Mouse (Mus musculus): ENCODE data around the gene Slc35d2. TPM values are rescaled to one million over a fixed set of nuclear protein-coding genes. Genes with fewer than 3 reads are reported as not detected.
A peak's percentile ranks its signal among the peaks of the same experiment; 100 is the strongest.
"Not testable (repeated sequence)": the region's sequence is repeated elsewhere in the genome, so short reads cannot be mapped to it uniquely, and the experiment has no call there.

The Slc35d2 gene
- polyA plus RNA-seq, 1 experiment: 0.97 TPM

GRCm38 (mm10) chr13:64077591-64077990 lies 51.6 kb downstream of the Slc35d2 start:
- DNase-seq: no peak
- Histone ChIP-seq H3K4me3 (replicated peaks; ENCODE audit: insufficient read depth, low read depth, low read length) (no peak overlapping the region), H3K27ac (ENCODE audit: insufficient read depth, low read length) (no peak overlapping the region), H3K4me1 (ENCODE audit: control insufficient read depth, insufficient read depth, low read length) (no peaks in the 10 kb centered on the region), H3K27me3 (ENCODE audit: control insufficient read depth, insufficient read depth, low read length) (no peaks in the 10 kb centered on the region)
- TF ChIP-seq POLR2A (IDR thresholded peaks at IDR 0.05; ENCODE audit: borderline replicate concordance, insufficient read depth, low read length): no peak
- TF ChIP-seq CTCF (IDR thresholded peaks at IDR 0.05; ENCODE audit: borderline replicate concordance, insufficient read depth, low read depth, low read length): no peak
- WGBS: 76% methylated on average over 5 of the region's 5 CpGs

- no peak for TF ChIP-seq POLR2A (IDR thresholded peaks at IDR 0.05; ENCODE audit: borderline replicate concordance, insufficient read depth, low read length)
- no peak for TF ChIP-seq CTCF (IDR thresholded peaks at IDR 0.05; ENCODE audit: borderline replicate concordance, insufficient read depth, low read depth, low read length)
- no peak overlapping the region for H3K4me3 ChIP-seq (replicated peaks; ENCODE audit: insufficient read depth, low read depth, low read length)
- no peaks in the 10 kb centered on the region for H3K4me1 ChIP-seq (ENCODE audit: control insufficient read depth, insufficient read depth, low read length)
- H3K27me3 ChIP-seq (ENCODE audit: control insufficient read depth, insufficient read depth, low read length): no peaks in the 10 kb centered on the region
- 83% methylated on average over 4 of the region's 4 CpGs for WGBS
- no peak for DNase-seq
- H3K27ac ChIP-seq (ENCODE audit: insufficient read depth, low read length): no peak overlapping the region
Measured at GRCm38 (mm10) chr13:64076074-64076473, 53.1 kb downstream of the Slc35d2 start.

DNA sequence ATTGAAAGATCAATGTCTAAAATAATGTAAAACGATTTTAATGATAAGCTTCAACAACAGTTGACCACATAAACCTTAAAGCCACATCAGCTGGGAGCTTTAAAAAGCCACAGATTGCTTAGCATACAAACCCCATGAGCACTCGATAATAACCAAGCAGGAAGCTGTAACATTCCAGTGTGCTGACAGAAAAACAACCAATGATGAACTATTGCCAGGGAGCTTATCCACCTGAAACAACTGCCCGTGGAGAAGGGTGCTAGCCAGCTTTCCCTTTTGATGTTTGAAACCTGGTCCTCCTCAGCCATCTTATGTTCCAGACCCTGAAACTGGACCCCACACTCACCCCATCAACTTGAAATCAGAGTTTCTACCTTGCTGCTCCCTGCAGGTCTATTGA lies 62.5 kb downstream of the Slc35d2 start:
- 75% methylated on average over 3 of the region's 3 CpGs for WGBS
- H3K27ac ChIP-seq (ENCODE audit: insufficient read depth, low read length): no peak overlapping the region
- DNase-seq: no peak
- H3K4me1 ChIP-seq (ENCODE audit: control insufficient read depth, insufficient read depth, low read length): no peaks in the 10 kb centered on the region
- no peak overlapping the region for H3K4me3 ChIP-seq (replicated peaks; ENCODE audit: insufficient read depth, low read depth, low read length)
- no peaks in the 10 kb centered on the region for H3K27me3 ChIP-seq (ENCODE audit: control insufficient read depth, insufficient read depth, low read length)
- TF ChIP-seq CTCF (IDR thresholded peaks at IDR 0.05; ENCODE audit: borderline replicate concordance, insufficient read depth, low read depth, low read length) (no peak), POLR2A (IDR thresholded peaks at IDR 0.05; ENCODE audit: borderline replicate concordance, insufficient read depth, low read length) (no peak)

- DNase-seq: peak in 1 of 2 experiments; percentile 4
- TF ChIP-seq POLR2A (IDR thresholded peaks at IDR 0.05; ENCODE audit: borderline replicate concordance, insufficient read depth, low read length) (no peak), CTCF (IDR thresholded peaks at IDR 0.05; ENCODE audit: borderline replicate concordance, insufficient read depth, low read depth, low read length) (no peak)
Measured at GRCm38 (mm10) chr13:64064276-64064675, 64.9 kb downstream of the Slc35d2 start.

DNA sequence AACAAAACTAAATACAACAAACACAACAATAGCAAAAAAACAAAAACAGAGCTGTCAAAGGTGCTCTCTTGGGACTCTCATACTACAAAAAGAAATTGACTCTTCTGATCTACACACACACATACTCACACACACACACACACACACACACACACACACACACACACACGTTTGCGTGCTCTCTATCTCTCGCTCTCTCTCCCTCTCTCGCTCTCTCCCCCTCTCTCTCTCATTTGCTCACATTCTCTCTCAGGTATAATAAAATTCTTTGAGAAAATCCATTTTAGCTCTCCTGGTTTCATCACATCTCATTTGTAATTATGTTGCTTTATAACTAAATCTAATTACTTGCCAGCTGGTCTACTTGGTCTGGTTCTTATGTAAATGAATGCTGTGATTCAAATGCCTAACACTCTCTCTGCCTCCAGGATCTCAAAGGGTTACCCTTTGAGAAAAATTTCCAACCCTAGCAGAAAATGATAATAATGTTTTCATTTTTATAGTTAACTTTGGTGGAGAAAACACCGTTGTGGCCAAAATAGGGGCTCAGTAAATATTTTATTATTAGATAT lies 68.1 kb downstream of the Slc35d2 start:
- 84% methylated on average over 5 of the region's 5 CpGs for WGBS
- DNase-seq: no peak
- TF ChIP-seq POLR2A (IDR thresholded peaks at IDR 0.05; ENCODE audit: borderline replicate concordance, insufficient read depth, low read length) (no peak), CTCF (IDR thresholded peaks at IDR 0.05; ENCODE audit: borderline replicate concordance, insufficient read depth, low read depth, low read length) (no peak)

More at GRCm38 (mm10) chr13:64064276-64064675, 64.9 kb downstream of the Slc35d2 start:
- H3K4me1 ChIP-seq (ENCODE audit: control insufficient read depth, insufficient read depth, low read length): no peaks in the 10 kb centered on the region
- no peaks in the 10 kb centered on the region for H3K27me3 ChIP-seq (ENCODE audit: control insufficient read depth, insufficient read depth, low read length)
- no peak overlapping the region for H3K4me3 ChIP-seq (replicated peaks; ENCODE audit: insufficient read depth, low read depth, low read length)
- H3K27ac ChIP-seq (ENCODE audit: insufficient read depth, low read length): no peak overlapping the region

GRCm38 (mm10) chr13:64053959-64054358 lies 75.2 kb downstream of the Slc35d2 start:
- no peak for TF ChIP-seq CTCF (IDR thresholded peaks at IDR 0.05; ENCODE audit: borderline replicate concordance, insufficient read depth, low read depth, low read length)
- no peak for TF ChIP-seq POLR2A (IDR thresholded peaks at IDR 0.05; ENCODE audit: borderline replicate concordance, insufficient read depth, low read length)
- no peak for DNase-seq
- Histone ChIP-seq H3K27me3 (ENCODE audit: control insufficient read depth, insufficient read depth, low read length) (no peaks in the 10 kb centered on the region), H3K27ac (ENCODE audit: insufficient read depth, low read length) (no peak overlapping the region), H3K4me1 (ENCODE audit: control insufficient read depth, insufficient read depth, low read length) (no peaks in the 10 kb centered on the region), H3K4me3 (replicated peaks; ENCODE audit: insufficient read depth, low read depth, low read length) (no peak overlapping the region)
- 64% methylated on average over 1 of the region's 1 CpGs for WGBS

More for the DNA sequence above, 68.1 kb downstream of the Slc35d2 start:
- H3K4me3 ChIP-seq (replicated peaks; ENCODE audit: insufficient read depth, low read depth, low read length): no peak overlapping the region
- no peaks in the 10 kb centered on the region for H3K27me3 ChIP-seq (ENCODE audit: control insufficient read depth, insufficient read depth, low read length)
- H3K4me1 ChIP-seq (ENCODE audit: control insufficient read depth, insufficient read depth, low read length): no peaks in the 10 kb centered on the region
- no peak overlapping the region for H3K27ac ChIP-seq (ENCODE audit: insufficient read depth, low read length)

DNA sequence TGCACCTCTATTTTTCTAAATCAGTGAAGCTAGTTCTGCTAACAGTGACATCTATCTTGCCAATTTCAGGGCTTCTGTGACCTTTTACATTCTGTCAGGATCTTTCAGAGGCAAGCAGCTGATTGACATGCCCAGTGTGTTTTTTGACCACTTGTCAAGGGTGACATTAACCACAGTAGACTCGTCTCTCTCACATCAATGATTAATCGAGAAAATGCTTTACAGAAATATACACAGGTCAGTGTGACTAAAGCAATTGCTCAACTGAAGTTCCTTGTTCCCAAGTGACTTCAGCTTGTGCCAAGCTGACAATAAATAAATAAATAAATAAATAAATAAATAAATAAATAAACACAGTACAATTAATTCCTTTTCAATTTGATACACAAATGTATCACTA lies 76.9 kb downstream of the Slc35d2 start:
- H3K27me3 ChIP-seq (ENCODE audit: control insufficient read depth, insufficient read depth, low read length); H3K4me3 ChIP-seq (replicated peaks; ENCODE audit: insufficient read depth, low read depth, low read length); DNase-seq; H3K4me1 ChIP-seq (ENCODE audit: control insufficient read depth, insufficient read depth, low read length); H3K27ac ChIP-seq (ENCODE audit: insufficient read depth, low read length): not testable (repeated sequence)
- 80% methylated on average over 2 of the region's 2 CpGs for WGBS

- TF ChIP-seq CTCF (IDR thresholded peaks at IDR 0.05; ENCODE audit: borderline replicate concordance, insufficient read depth, low read depth, low read length) (no peak), POLR2A (IDR thresholded peaks at IDR 0.05; ENCODE audit: borderline replicate concordance, insufficient read depth, low read length) (no peak)
- WGBS: 71% methylated on average over 4 of the region's 4 CpGs
- Histone ChIP-seq H3K4me3 (replicated peaks; ENCODE audit: insufficient read depth, low read depth, low read length) (no peak overlapping the region), H3K27ac (ENCODE audit: insufficient read depth, low read length) (no peak overlapping the region), H3K4me1 (ENCODE audit: control insufficient read depth, insufficient read depth, low read length) (no peaks in the 10 kb centered on the region), H3K27me3 (ENCODE audit: control insufficient read depth, insufficient read depth, low read length) (no peaks in the 10 kb centered on the region)
- DNase-seq: no peak
Measured at GRCm38 (mm10) chr13:64050895-64051294, 78.3 kb downstream of the Slc35d2 start.
